Mouse (Mus musculus) left cerebral cortex, postnatal 36 days (tissue): ENCODE results near the gene Il9. TPM values are rescaled to one million over a fixed set of nuclear protein-coding genes. Genes with fewer than 3 reads are reported as not detected.
A peak's percentile ranks its signal among the peaks of the same experiment; 100 is the strongest.

ENCODE experiments used
- DNase-seq, 2 experiments: peaks; one replicate each; pipeline ENCODE4 v3.0.0; 2021 to 2022; ENCODE audit warnings: low spot score in 2 of 2, mixed read lengths in 1 of 2
- intact Hi-C: fragments of 180-260 bp; cut with DNase I; formaldehyde crosslinking; loops from one replicate; pipeline ENCODE4 v1.15.1; 2025
- total RNA-seq, 2 experiments: library from RNA; stranded (reverse); gene quantifications; 2 replicates each; pipeline ENCODE4 v1.2.3; 2021

The Il9 gene
- not detected for total RNA-seq

GRCm38 (mm10) chr13:56482146-56482545 lies at the start of gene Il9:
Il9 (minus strand) TSS chr13:56482246.
- intact Hi-C loops: no loop called here
- DNase-seq: no peak

DNA sequence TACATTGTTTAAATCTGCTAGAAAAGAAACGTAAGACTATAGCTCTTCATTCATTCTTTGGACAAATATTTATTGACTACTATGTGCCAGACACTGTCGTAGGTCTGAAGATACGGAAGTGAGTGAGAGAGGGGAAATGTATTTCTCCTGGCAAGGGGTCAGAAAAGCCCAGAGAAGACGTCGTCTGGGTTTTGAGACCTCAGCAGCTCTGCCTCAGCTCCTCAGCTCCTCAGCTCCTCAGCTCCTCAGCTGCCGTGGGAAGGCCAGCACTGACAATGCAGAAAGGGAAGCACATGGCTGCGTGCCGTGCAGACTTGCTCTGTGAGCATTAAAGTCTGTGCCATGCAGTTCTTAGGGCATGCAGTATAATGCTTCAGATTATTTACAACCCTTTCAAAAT lies 47.6 kb upstream of the Il9 start:
- intact Hi-C loops: no loop called here
- no peak for DNase-seq

DNA sequence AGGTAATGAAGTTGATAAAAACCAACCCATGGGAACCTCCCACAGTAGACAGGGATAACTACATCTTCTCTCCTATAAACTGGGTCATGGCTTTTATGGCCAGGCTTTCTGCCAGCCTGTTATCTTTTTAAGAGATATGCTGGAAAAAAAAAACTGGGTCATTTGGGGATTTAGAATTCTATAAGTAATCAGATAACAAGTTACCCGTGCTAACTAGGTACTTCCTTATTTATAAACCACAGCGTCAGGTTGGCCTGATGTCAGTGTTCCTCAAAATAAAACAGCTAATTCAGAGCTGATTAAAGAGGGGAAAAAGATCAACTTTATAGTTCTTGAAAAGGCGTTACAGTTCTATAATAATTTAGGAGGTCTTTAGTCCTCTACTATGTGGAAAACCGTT lies 47.0 kb upstream of the Il9 start:
- intact Hi-C loops: no loop called here
- no peak for DNase-seq

DNA sequence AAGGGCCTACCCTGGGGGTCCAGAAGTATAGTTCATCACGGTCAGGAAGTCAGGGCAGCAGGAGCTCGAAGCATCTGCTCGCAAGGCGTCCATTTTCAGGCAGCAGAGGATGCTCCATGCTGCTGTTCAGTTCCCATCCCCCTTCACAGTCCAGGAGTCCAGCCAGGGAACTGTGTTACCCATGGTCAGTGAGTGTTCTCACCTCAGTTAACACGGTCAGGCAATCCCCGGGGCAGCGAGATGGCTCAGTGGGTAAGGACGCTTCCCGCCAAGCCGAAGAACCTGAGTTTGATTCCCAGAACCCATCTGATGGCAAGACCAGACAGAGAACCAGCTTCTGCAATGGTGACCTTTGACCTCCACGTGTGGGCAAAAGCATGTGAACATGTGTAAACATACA lies 46.2 kb upstream of the Il9 start:
- intact Hi-C loops: no loop called here
- DNase-seq: no peak

GRCm38 (mm10) chr13:56527846-56528245 lies 45.8 kb upstream of the Il9 start:
- no peak for DNase-seq

GRCm38 (mm10) chr13:56526871-56527270 lies 44.8 kb upstream of the Il9 start:
- intact Hi-C loops: no loop called here
- DNase-seq: no peak

More at GRCm38 (mm10) chr13:56527846-56528245, 45.8 kb upstream of the Il9 start:
- intact Hi-C loops: no loop called here

GRCm38 (mm10) chr13:56522821-56523167 lies 40.7 kb upstream of the Il9 start:
- DNase-seq: no peak
- intact Hi-C loops: no loop called here

DNA sequence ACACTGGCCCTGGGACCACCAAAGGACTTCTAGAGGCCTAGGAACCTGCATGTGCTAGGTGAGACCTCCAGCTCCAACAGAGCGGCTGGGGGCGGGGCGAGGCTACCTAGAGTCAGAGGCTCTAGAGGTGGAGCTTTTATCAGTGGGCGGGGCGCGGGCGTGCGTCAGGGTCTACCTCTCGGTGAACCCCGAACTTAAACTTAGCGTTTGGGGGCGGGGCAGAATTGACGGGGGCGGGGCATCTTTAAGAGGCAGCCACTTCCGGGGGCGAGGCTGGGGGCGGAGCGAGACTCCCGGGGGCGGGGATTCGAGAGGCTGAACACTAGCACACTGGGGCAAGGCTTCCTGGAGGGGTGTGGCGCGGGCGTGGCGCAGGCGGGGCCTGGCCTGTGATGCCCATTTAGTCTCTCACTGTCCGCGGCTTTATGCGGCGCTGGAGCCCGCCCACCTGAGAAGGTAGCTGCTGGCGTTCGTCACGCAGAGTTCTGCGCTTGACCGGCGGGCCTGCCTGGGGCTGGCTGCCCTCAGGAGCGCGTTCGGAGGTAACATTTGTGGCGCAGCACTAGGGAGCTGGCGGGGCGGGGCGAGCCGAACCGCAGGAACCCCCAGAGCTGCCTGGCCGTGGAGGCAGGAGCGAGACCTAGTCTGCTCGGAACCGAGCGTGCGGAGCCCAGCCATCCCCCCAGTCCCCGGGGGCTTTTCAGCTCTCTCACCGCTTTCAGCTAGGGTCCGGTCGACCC lies 40.2 kb upstream of the Il9 start, which contains the start of gene Fbxl21:
Gene Fbxl21, plus strand, starts transcription at position 392 of the 740 bp plus-strand sequence.
- intact Hi-C loops: no loop called here

GRCm38 (mm10) chr13:56516816-56517215 lies 34.8 kb upstream of the Il9 start:
- intact Hi-C loops: no loop called here
- DNase-seq: no peak

More for the DNA sequence above, 40.2 kb upstream of the Il9 start, which contains the start of gene Fbxl21:
- peak; percentile 89 for DNase-seq

DNA sequence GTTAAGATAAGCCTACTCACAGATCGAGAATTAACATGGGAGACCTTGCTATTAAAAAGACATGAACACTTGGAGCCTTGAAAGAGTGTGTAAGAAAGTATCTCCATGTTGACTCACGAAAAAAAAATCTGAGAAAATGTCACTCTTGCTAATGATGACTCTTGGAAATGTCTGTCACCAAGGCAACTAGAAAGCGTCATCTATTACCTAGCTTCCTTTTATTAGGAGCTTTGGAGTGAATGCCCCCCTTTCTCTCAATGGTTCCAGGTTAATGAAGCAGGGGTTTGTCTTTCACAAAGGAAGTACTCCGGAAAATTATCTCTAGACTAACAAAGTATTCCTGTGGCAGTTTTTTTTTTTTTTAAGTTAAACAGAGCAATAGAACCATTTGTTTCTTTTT lies 34.3 kb upstream of the Il9 start:
- DNase-seq: no peak
- intact Hi-C loops: no loop called here

DNA sequence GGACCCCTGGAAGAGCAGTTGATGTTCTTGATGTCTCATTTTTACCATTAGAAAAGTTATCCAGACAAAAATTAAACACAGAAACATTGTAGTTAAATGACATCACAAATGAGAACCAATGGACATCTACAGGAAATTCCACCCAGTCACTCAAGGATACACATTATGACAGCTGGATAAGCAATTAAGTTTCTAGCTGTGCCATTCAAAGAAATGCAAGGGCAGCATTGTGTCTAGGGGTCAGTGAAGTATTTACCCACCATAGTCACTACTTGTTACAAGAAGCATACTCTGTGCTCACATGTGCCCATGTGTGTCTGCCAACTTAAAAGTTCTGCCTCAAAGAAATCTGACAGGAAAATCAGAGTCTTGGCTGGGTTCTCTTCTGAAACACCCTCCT lies 31.5 kb upstream of the Il9 start:
- intact Hi-C loops: no loop called here
- DNase-seq: no peak

DNA sequence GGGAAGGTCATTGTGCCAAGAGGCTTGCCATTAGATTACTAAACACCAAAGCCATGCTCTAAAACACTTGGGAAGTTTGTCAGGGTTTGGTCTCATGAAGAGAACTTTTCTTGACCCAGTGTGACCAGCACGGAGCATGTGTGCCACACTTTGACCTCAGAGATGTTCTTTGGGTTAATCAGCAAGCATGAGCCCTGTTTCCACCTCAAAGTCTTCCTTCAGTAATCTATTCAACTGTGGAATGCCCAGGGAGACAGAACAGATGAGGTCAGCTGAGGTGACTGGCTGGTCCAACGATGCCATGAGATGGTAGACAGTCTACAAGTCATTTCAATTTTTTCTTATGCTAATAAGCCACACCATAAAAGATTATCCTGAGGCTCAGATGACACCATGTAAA lies 27.8 kb upstream of the Il9 start:
- intact Hi-C loops: no loop called here
- DNase-seq: no peak

- intact Hi-C loops: no loop called here
- DNase-seq: no peak
These were observed 24.9 kb upstream of the Il9 start for GRCm38 (mm10) chr13:56506871-56507496.

DNA sequence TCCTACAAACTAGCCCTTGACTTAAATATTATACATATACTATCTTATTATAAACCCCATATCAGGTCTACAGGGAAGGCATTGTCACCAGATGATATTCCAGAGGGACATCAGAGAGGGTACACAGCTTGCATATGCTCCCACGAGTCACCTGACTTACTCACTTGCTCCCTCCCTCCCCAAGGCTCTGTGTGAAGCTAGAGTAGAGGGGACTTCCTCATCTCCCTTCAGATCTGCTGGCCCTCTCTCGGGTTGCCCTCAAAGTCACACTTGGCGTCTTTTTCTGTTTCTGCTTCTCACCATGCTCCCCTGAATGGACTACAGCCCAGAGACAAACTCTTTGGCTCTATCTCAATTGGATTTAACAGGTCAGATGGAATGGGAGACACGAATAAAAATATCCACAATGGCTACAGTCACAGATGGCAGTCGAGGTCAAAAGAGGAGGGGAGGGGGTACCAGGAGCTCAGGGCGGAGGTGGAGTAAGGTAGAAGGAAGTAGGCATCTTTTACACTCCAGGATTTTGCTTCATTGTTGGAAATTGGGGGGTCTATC lies 19.9 kb upstream of the Il9 start:
- intact Hi-C loops: no loop called here
- no peak for DNase-seq

DNA sequence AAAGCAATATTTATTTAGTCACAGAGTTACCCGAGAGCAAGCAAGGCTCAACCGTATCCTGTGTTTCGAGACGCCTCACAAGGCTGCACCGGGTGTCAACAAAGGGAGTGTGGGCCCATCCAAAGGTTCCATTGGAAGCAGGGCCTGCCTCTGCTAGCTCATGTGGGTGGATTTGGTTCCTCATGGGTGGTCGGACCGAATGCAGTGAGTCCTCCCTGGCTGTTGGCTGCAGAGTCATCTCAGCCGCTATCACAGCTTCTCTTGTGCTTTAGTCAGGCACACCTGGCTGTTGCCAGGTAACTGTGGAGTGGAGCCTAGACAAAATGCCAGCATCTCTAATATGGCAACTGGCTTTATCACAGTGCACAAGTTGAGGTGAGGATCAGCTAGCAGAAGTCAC lies 18.6 kb upstream of the Il9 start:
- no peak for DNase-seq
- intact Hi-C loops: no loop called here

GRCm38 (mm10) chr13:56500132-56500531 lies 18.1 kb upstream of the Il9 start:
- no peak for DNase-seq

GRCm38 (mm10) chr13:56494440-56494839 lies 12.4 kb upstream of the Il9 start:
- no peak for DNase-seq
- intact Hi-C loops: no loop called here

More at GRCm38 (mm10) chr13:56500132-56500531, 18.1 kb upstream of the Il9 start:
- intact Hi-C loops: no loop called here

DNA sequence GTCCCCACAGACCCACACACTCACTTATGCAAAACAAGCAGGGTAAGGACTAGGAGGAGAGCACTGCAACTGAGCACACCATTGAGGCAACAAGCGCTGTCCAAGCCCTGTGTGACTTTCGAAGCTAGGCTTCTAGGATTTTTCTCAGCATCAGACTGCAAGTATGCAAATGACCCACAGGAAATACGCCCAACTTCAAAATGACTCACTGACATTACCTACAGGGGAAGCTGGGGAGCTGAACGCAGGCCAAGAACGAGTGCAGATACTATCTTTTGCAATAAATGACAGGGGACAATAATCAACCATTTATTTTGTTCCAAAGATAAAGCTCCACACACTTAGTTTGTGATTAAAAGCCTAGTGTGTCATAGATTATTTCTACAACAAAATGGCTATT lies 6.0 kb upstream of the Il9 start:
- intact Hi-C loops: no loop called here
- DNase-seq: no peak

DNA sequence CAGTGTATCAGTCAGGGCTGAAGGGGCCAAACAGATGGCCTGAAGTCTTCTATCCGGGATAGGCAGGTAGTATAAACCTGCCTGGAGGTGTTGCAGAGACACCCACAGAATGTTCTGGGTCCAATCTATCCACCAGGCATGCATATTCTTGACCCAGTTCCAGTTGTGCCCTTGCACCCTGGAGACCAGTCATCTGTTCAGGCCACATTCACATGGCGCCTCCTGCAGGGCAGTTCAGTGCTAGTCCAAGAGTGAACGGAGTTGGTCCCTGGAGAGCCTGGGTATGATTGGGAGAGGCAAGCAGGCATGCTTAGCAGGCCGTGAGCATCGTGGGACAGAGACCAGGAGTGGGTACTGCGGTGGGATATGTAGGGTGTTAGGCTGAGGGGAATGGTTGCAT lies 4.0 kb downstream of the Il9 start:
- intact Hi-C loops: loop anchor here (5.0 to 10.0 kb wide), 4 partner anchors 79 to 799 kb away; partner anchors contain the start of gene Gm45623
- no peak for DNase-seq

- intact Hi-C loops: loop anchor here (5.0 to 10.0 kb wide), 4 partner anchors 80 to 800 kb away; partner anchors contain the start of gene Gm45623
- peak; percentile 26 to 29 for DNase-seq
These were observed 4.8 kb downstream of the Il9 start for GRCm38 (mm10) chr13:56477271-56477670.

- intact Hi-C loops: loop anchor here (5.0 to 10.0 kb wide), 4 partner anchors 81 to 801 kb away; partner anchors contain the start of gene Gm45623
- no peak for DNase-seq
These were observed 5.3 kb downstream of the Il9 start for GRCm38 (mm10) chr13:56476790-56477189.
